Mouse (Mus musculus): Measurements from ENCODE around the gene Syne2.

DNA sequence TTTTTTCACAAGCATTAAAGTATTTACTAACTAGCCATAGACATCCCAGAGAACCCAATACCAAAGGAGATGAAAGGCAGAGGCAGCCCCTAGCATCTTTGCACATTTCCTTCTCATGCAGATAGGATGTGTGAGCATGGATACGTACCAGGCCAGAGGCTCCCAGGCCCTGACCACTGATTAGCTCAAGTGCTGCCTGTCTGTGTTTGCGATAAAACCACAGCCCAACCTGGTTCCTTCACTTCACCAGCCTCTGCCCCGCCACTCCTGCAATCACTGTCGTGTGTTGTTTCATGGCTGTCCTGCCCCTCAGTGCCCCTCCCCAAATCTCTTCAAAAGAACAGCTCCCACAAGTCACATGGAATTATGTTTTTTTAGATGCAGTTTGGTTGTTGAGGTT, 23.4 kb upstream of the Syne2 start:
- no peak for TF ChIP-seq CTCF (IDR thresholded peaks at IDR 0.05; ENCODE audit: low read depth, low read length)
- TF ChIP-seq EP300 (IDR thresholded peaks at IDR 0.05; ENCODE audit: insufficient read depth, low read depth, low read length): no peak

Measured in ES-Bruce4 (cell line).